Mouse (Mus musculus) lung, adult 2 months (tissue): Measurements from ENCODE around the gene Serhl.
"Not testable (repeated sequence)": the region's sequence is repeated elsewhere in the genome, so short reads cannot be mapped to it uniquely, and the experiment has no call there.

Experiments used
- CTCF ChIP-seq: fragments of 200-500 bp; IDR thresholded peaks from 2 replicates; pipeline ENCODE4 v1.5.1; 2011; ENCODE audit warnings: mild to moderate bottlenecking, low read length, control low read depth; ENCODE audit not compliant: insufficient read depth
- POLR2A ChIP-seq: fragments of 200-500 bp; IDR thresholded peaks from 2 replicates; pipeline ENCODE4 v1.6.1; 2011; ENCODE audit warnings: low read depth, mild to moderate bottlenecking, control low read depth, low read length, borderline replicate concordance; ENCODE audit errors: extremely low read depth

GRCm38 (mm10) chr15:83127037-83127436, 37.7 kb downstream of the Serhl start:
- not testable (repeated sequence) for TF ChIP-seq CTCF, POLR2A
